Mouse (Mus musculus): ENCODE measurements around the gene Recql5.
A peak's percentile ranks its signal among the peaks of the same experiment; 100 is the strongest.

The Recql5 gene

DNA sequence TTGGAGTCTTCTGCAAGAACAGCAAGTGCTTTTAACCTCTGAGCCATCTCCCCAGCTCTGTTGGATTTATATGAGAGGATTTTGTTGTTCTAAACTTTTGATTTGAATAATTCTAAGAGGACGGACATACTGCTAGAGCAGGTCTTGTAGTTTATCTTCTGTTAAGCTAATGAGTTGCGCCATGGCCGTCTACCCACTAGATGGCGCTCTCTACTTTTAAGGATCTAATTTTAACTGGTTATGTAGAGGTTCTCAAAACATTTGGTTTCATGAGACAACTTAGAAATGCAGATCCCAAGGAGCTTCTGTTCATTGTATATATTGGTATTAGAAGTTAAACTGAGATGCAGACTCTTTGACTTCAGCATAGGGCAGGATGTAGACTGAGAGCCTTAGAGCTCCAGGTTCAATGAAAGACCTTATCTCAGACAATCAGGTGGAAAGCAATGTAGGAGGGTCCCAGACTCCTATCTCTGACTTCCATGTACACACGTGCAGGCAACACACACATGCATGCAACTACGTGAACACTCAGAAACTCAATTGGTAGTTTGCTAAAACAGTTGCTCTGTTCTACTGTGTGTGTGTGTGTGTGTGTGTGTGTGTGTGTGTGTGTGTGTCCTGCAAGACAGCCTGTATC lies 6.5 kb upstream of the Recql5 start:
- peak; percentile 81 for DNase-seq (ENCODE audit: low spot score)

DNA sequence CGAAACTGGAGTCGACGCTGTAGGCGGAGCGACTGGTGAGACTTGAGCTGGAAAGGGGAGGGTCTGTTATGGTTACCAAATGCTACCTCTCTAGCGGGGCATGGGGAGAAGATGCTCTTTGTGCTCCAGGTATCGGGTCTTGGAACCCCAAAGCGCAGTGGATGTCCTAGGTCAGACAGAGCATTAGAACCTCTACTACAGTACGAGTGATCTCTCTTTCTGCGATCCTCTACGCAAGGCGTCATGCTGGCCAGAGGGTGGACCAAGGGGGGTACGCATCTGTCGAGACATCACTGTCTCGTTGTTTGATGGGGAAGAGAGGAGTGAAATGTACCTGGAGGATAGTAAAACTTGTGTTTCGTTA lies 452 bp upstream of the Recql5 start:
- DNase-seq (ENCODE audit: low spot score) = no peak

DNA sequence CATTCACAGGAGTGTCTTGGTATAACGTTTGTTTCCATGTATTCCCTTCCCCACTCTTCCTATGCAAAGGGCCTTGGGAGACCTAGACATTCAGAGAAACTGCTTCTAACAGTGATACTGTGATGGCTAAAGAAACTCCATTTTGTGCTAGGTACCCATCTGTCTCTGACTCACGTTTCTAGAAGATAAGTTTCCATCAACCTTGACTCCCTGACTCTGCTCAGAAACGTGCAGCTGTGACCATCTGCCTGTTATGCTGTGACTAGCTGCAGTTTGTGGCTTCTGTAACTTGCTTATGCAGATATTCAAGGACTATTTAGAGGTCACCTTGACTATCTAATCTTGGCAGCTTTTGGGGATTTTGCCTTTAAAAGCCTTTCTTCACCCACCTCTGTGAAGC lies 2.0 kb downstream of the Recql5 start:
- DNase-seq (ENCODE audit: low spot score) = no peak

DNA sequence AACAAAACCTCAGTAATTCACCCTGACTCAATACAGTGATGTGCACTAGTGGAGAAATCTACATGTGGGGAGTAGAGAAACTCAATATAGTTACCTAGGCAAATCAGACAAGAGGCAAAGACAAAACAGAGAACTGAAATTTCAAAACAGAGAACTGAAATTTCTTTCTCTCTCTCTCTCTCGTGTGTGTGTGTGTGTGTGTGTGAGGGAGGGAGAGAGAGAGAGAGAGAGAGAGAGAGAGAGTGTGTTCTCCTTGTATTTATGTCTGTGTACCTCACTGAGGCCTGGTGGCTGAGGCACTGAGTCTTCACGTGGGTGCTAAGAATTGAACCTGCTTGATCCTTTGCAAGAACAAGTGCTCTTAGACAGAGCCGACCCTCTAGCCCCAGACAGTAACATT lies 3.5 kb downstream of the Recql5 start:
- DNase-seq (ENCODE audit: low spot score) = no peak

DNA sequence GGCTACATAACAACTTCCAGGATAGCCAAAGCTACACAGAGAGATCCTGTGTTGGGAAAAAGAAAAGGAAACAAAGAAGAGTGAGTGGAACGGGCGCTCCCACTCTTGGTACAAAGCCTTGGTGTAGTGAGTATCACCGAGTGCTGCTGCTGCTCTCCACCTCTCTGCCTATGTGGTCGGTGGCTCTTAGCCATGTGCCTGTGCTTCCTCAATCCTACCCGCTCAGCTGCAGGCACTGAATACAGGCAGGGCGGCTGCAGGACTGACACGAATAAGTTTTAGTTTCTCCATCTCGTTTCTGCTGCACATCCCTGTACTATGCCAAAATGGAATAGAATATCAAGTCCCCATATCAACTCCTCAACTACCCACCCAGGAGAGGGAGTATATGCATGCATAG lies 4.2 kb downstream of the Recql5 start:
- DNase-seq (ENCODE audit: low spot score) = no peak

DNA sequence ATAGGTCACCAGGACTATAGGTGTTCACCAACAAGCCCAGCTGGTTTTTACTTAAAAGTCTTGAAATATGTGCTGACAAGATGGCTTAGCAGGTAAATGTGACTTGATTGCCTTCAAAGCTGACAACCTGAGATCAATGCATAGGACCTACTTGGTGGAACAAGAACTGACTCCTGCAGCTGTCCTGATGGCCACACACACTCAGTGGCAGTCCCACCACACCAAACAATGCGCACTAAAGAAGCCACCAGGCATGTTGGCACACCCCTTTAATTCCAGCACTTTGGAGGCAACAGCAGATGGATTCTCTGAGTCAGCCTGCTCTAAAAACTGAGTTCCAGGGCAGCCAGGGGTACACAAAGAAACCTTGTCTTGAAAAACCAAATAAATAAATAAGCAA lies 11.3 kb downstream of the Recql5 start:
- DNase-seq (ENCODE audit: low spot score) = no peak

DNA sequence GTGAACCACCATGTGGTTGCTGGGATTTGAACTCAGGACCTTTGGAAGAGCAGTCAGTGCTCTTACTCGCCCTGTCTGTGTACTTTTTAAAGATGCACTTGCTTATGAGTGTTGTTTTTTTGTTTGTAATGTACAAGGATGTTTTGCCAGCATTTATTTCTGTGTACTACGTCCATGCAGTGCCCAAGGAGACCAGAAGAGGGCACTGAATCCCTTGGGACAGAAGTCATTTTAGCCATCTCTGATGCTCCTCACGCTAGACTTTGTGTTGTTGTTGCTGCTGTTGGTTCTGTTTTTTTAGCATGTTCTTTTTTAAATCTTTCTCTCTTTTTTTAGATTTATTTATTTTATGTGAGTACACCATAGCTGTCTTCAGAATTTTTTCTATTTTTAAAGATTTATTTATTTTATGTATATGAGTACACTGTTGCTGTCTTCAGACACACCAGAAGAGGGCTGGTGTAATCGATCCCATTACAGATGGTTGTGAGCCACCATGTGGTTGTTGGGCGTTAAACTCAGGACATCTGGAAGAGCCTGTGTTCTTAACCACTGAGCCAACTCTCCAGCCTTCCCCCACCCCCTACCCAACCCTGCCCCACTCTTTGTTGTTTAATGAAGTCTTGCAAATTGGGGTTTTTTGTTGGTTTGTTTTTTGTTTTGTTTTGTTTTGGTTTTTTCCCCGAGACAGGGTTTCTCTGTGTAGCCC lies 13.0 kb downstream of the Recql5 start:
- DNase-seq (ENCODE audit: low spot score) = peak; percentile 69

DNA sequence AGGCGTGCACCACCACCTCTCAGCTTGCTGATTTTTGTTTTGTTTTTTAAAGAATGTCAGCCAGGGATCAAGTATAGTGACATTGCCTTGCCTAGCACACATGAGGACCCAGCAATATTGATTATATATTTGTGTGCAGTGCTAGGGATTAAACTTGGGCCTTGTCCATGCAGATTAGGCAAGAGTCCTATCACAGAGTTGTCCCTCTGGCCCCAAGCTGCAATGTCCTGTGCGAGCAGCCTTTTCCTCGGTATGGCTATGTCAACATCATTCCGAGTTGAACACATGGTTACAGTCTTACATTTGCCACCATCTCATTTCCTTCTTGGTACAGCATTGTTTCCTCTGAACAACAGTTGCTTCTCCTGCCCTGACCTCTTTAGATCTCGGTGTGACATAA lies 14.2 kb downstream of the Recql5 start:
- DNase-seq (ENCODE audit: low spot score) = no peak

DNA sequence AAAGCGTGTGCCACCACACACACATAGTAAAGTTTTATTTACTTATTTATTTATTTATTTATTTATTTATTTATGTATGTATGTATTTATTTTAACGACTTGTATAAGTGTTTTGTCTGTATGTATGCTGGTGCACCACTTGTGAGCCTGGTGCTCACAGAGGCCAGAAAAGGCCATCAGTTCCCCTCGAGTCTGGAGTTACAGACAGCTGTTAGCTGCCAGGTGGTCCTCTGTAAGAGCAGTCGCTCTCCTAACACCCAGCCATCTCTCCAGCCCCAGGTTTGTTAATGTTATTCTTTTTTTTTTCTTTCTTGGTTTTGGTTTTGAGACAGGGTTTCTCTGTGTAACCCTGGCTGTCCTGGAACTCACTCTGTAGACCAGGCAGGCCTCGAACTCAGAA lies 14.6 kb downstream of the Recql5 start:
- no peak for DNase-seq (ENCODE audit: low spot score)

DNA sequence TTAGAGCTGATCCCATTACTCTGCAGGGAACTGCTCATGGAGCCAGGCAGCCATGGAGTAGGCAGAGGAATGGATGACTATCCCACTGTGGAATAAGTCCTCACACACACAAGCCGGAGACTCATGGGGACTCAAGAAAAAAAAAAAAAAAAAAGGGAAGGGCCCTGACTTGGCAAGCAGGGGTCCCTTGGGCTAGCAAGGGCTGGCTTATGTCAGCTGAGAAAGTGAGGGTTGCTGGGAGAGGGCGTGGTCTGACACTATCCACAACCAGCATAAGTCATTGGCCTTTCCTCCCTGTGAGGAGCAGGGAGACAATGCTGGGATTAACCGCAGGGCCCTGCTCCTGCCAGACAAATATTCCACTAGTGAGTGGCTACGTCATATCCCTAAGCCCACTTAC lies 16.7 kb downstream of the Recql5 start:
- DNase-seq (ENCODE audit: low spot score) = no peak

DNA sequence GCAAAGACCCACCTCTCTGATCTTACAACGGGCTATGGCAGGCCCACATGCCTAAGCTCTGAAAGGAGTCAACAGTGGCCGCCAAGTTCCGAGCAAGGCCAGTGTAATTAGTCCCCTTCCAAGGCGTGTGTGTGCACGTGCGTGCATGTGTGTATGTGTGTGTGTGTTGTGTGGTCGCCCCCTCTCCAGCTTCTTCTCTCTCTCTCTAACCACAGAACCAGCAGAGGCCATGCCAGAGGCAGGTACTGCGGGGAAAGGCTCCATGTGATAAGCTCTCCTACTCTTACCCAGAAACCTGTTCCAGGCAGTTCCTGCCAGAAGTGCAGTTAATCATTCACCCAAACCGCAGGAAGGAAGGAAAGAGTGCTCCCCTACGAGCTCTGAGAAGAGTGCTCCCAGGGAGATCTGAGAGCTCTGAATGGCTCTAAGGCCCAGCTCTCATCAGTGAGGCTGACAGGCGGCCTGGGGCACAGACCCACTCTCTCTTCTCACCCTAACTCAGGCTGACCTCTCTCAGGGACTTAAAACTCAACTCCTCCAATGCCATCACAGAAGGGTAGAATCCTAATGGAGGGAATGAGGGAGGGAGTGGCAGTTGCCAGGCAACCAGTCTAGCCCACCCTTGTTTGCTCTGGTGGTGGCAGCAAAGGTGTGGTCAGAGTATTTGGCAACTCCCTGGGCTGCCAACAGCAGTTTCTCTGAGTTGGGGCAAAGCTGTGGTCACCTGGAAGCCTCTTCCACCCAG lies 21.5 kb downstream of the Recql5 start, which contains the start of gene Smim6:
Gene Smim6 (plus strand): TSS at position 386 of the 745 bp plus-strand sequence.
- no peak for DNase-seq (ENCODE audit: low spot score)

DNA sequence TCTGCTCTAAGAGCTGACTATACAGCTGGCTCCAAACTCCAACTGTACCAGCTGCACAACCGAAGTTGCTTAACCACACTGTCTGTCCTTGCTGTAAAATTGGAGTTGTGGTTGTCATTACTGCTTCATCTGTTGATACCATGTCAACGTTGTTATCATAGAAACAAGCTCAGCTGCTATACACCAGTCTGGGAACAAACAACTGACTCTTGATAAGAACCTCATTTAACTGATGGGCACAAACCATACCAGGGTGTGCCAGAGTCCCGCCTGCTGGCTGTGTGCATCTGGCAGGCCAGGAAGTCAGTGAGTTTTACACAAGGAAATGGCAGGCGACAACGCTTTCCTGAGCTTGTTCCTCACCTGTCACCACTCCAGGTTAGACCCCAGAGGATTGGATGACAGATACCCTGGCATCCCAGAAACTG lies 22.1 kb downstream of the Recql5 start:
- no peak for DNase-seq (ENCODE audit: low spot score)

DNA sequence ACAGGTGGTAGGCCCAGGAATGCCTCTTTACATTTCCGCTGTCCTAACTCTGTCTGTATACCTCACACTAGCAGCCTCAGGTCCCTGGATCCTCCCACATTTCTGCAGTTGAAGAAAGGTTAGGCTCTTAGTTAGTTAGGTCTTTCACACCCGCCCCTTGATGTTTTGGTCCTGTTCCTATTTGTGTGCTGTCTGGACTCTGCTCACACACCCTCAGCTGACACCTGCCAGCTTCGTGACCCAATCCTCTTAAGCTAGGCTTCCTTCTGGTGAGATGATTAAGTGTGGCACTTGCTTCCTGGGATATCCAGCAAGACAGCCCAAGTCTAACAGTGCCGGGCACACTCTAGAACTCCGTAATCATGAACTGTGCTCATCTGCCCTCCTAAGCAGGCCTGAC lies 26.8 kb downstream of the Recql5 start:
- DNase-seq (ENCODE audit: low spot score) = no peak

DNA sequence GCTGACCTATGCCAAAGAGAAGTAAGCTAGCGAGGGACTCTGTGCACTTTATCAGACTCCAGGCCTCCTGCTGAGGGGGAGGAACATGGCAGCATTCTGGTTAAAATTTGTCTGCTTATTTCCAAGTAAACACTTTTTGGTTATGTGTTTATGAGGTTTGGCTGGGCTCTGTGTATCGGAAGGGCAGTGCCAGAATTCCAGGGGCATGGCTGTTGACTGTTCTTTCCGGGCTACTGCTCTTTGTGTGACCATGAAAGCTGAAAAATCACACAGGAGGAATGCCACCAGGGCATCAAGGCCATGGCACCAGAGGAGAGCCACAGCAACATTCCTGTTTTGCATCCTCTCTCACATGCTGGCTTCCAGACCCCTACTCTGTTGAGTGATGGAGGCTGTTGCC lies 27.2 kb downstream of the Recql5 start:
- DNase-seq (ENCODE audit: low spot score) = no peak

DNA sequence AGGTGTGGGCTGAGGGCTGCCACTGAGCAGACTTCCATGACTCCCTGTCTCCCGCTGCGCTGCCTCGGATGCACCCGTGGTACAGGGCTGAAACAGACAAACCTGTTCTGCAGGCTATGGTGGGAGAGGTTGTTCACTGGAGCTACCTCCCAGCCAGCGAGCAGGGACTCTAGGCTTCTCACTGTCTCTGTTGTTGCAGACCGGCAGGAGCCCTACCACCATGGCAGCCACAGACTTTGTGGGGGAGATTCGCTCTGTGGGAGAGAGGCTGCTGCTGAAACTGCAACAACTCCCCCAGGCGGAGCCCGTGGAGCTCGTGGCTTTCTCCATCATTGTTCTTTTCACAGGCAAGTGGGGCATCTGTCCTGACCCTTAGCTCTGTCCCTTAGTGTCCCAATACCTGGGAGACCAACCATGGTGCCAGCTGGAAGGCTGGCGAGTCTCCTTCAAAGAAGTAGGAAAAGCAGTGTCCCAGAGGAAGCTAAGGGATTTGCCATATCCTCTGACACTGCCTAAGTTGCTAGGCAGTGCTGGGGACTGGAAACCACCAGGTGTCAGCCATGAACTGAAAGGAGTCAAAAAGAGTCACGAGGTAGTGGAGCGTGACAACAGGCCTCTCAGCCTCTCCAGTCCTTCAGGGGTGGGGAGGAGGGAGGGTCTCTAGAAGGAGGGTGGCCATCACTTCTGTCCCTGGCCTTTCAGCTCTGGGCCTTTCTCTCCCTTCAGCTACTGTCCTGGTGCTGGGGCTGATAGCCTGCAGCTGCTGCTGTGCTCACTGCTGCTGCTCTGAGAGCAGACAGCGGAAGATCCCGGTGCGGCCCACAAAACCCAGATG lies 28.1 kb downstream of the Recql5 start:
- no peak for DNase-seq (ENCODE audit: low spot score)

DNA sequence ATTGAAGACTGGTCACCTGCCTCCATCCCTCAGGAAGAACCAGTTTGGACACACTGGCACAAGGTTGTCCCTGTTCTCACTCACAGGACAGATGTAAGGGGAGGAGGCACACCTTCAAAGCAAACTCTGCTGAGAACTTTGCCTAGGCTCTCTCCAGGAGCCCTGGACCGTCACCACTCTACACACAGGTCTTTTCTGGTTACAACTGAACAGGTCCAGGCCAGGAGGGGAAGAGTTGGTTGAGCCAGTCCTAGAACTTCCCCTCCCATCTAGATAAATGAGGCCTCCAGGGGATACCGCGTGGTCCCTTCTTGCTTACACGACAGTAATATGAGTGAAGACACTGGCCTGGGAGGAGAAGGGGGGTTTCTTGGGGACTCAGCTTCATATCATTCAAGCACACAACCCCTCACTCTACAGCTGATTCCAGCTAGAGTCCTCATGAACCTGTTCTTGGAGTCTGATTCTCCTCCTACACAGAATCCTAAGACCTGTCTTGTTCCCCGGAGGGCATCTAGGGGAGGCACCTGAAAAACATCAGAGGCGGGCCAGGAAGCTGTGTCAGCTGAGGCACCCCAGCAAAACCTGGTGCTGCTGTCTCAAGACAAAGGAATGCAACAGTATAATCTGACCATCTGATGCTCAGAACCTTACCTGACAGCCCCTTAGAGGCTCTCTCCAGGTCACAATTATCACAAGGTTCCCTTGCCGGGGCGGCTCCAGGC lies 28.9 kb downstream of the Recql5 start:
- DNase-seq (ENCODE audit: low spot score) = no peak

DNA sequence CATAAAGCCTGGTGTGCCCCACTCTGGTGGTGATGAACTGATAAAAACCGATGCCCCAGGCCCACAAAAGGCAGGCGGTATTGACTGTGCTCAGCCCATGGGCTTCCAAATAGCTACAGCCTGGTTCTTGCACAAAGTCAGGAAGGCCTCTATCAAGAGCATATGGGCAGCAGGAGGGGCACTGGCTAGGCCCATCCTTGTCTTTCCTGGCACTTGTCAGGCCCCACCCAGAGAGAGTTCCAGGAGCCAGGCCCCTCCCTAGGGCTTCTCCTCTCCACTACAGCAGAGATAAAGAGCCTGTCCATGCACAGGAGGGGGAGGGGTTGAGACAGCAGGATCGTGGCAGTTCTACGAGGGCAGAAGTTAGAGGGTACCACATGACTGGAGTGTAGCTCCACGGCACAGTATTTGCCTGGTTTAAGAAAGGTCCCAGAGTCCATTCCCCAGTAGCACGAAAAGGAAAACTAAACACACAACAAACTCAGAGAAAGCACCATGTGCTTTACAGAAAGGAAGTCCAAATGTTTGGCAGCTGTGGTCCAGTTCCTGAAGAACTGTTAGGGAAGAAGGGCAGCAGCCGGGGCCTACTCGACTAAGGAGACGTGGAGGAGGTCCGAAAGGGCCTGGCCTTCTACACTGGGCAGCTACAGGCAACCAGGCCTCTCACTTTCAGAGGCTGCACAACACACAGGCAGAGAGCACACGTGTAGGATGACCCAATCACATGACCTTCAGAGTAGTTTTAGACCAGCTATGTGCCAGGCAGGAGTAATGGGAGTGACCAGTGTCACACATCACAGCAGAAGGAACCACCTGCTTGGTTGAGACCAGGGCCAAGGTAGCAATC lies 29.7 kb downstream of the Recql5 start:
- DNase-seq (ENCODE audit: low spot score) = no peak

DNA sequence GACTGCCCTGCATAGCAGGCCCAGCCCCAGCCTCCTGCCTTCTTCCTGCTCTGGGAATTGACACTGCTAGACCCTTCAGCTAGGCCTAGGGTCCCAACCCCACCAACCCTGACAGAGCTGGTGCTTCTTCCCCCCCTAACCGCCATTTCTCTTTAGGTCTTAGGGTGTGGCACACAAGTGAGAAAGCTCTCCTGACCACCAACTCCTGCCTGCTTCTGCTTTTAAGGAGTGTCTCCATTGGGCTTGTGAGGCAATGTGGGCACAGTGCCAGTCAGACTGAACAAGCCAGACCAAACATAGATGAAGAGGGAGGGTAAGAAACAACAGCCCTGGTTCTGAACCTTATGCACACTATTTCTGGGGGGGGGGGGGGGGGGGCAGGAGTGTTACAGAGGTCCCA lies 30.4 kb downstream of the Recql5 start:
- DNase-seq (ENCODE audit: low spot score) = peak; percentile 48

DNA sequence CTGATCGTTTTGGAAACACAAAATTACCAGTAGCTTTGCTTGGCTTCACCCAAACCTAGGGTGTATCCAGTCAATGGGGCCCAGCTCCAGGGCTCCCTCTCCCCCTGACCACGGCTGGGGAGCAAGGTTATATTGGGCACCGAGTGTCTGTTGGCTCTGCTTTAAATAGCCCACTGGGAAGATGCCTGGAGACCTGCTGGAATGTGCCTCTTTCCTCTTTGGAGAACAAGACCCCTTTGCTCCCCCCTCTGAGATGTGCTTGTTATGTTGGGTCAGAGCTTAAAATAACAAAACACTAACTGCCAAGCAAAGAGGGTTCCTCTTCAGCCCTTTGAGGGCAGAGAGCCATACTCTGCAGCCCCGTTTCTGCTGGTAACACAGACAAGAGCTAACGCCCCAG lies 31.1 kb downstream of the Recql5 start:
- no peak for DNase-seq (ENCODE audit: low spot score)

DNA sequence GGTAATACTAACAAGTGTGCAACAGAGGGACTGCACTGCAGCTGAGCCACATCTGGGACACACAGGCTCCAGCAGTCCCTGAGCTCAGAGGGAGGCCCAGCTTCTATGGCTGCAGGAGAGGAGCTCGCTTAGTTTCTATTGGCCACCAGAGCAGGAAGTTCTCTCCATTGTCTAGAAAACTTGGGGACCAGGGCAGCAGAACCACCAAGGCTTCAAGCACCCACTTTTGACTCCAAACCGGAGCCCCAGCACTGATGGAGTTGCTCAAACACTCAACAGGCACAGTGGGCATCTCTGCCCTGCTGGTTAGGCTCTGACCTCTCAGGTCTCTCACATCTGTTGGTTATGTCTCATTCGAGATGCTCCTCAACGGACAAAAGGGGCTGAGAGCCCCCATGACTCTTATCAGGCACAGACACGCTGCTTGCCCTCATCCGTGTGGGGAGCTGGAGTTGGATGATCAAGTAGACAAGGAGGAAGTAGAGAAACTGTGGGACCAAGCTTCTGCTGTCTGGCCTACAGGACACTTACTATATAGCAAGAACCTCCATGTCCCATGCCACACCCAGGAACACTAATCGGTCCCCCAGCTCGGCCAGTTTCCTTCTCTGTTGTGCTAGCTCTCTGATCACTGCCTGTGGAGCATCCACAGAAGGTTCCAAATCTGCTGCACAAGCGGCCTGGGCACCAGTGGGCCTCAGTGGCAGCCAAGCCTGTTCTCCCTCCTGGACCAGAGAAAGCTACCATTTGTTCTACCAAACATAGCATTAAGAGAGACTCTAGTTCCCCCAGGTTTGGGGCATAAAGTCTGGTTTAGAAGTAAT lies 31.7 kb downstream of the Recql5 start:
- DNase-seq (ENCODE audit: low spot score) = no peak

Measured in MN1 (cell line).